ENCODE assay signal across 27 mouse cellular contexts in the genomic region with DNA sequence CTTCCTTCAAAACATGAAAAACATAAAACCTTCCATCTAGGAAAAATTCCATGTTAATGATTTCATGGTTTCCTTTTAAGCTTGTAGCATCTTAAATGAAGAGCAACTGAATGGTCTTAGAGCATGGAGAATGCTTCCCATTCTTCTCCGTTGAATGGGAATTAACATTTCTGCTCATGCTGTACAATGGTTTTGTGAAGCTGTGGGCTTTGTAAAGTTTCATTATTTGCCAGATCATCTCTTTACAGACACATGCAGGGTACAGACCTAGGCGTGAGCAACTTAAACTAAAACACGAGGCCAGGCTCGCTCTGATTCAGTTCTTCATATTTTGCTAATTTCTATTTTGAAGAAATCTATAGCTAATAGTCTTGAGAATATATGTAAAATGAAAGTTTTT.
"Had no signal": no experiment of that assay in that cellular context is flagged by ENCODE, and none has a peak within 500 bp of the region (broad histone marks: within the 10 kb centered on the region; RNA-seq: fewer than 3 reads in every experiment).

No protein-coding gene starts in this region.

- H3K4me3 ChIP-seq: heart, adult 2 months; heart, embryonic 13.5 days; heart, embryonic 15.5 days; hindbrain, embryonic 12.5 days; hindbrain, embryonic 15.5 days; kidney, embryonic 15.5 days; limb, embryonic 12.5 days; liver, embryonic 13.5 days had no signal

- H3K9ac ChIP-seq: heart, embryonic 13.5 days; heart, embryonic 15.5 days; hindbrain, embryonic 12.5 days; hindbrain, embryonic 15.5 days; kidney, embryonic 15.5 days; limb, embryonic 12.5 days; liver, embryonic 13.5 days had no signal

- H3K36me3 ChIP-seq: heart, embryonic 13.5 days; heart, embryonic 15.5 days; hindbrain, embryonic 12.5 days; hindbrain, embryonic 15.5 days; kidney, embryonic 15.5 days; limb, embryonic 12.5 days; liver, embryonic 13.5 days had no signal

- H3K9me3 ChIP-seq: heart, embryonic 13.5 days; heart, embryonic 15.5 days; hindbrain, embryonic 12.5 days; hindbrain, embryonic 15.5 days; kidney, embryonic 15.5 days; limb, embryonic 12.5 days; liver, embryonic 13.5 days had no signal

- H3K4me1 ChIP-seq: hindbrain, embryonic 12.5 days; liver, embryonic 13.5 days had no signal

- H3K27ac ChIP-seq: heart, adult 2 months; heart, embryonic 13.5 days; heart, embryonic 15.5 days; hindbrain, embryonic 12.5 days; hindbrain, embryonic 15.5 days; hindbrain, postnatal 0 days; kidney, embryonic 15.5 days; kidney, postnatal 0 days; limb, embryonic 12.5 days; liver, embryonic 13.5 days had no signal

- DNase-seq: gastrocnemius, postnatal 14 days; gastrocnemius, postnatal 36 days; heart, adult 11 months; heart, adult 2 months; heart, postnatal 14 days; heart, postnatal 36 days; kidney, adult 11 months; kidney, adult 2 months; kidney, adult 9 months; kidney, postnatal 14 days; kidney, postnatal 36 days; layer of hippocampus, adult 9-11 months; layer of hippocampus, postnatal 36 days; left cerebral cortex, postnatal 4 days; liver; liver, embryonic 13.5 days had no signal

- ATAC-seq: hindbrain, postnatal 0 days; intestine, embryonic 16.5 days had no signal

- H3K27me3 ChIP-seq: heart, embryonic 13.5 days; heart, embryonic 15.5 days; hindbrain, embryonic 12.5 days; hindbrain, embryonic 15.5 days; kidney, embryonic 15.5 days; limb, embryonic 12.5 days; liver, embryonic 13.5 days had no signal

- H3K4me2 ChIP-seq: heart, embryonic 11.5 days; heart, embryonic 13.5 days; heart, embryonic 15.5 days; hindbrain, embryonic 12.5 days; hindbrain, embryonic 15.5 days; kidney, embryonic 15.5 days; limb, embryonic 12.5 days; liver, embryonic 11.5 days; liver, embryonic 13.5 days had no signal
